8 mouse cellular contexts compared by ENCODE assay signal in the genomic region with DNA sequence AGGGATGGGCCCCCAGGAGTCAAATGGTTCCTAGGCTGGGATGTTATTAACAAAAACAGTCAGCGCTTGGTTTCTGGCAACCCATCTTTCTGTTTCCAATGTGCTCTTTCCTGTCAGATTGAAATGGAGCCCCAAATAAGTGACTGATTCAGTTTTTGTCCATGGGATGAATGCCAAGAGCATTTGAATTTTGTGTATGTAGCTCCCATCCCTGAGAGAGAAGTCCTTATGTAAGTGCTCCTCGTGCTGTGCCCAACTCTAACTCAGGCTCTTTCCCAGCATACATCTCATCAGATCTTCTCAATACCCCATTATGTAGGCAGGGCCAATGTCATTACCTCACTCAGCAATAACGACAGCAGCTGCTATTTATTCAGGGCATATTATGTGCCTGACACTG. TPM values are rescaled to one million over a fixed set of nuclear protein-coding genes. Genes with fewer than 3 reads are reported as not detected.
DNase-seq lines count a peak whose midpoint lies in the region; ATAC-seq lines count a peak whose summit lies in the region.

No protein-coding gene starts in this region.

- ATAC-seq in frontal cortex, adult (ENCODE audit: low TSS enrichment), result peak; percentile 50
- ATAC-seq in neural tube, embryonic 11.5 days (ENCODE audit: insufficient read depth, low FRiP score, low TSS enrichment), result no peak
- ATAC-seq in limb, embryonic 12.5 days (ENCODE audit: insufficient number of reproducible peaks, insufficient read depth, low FRiP score, low TSS enrichment, low read depth), result no peak

- no peaks in the 10 kb centered on the region for H3K36me3 ChIP-seq in neural tube, embryonic 11.5 days (ENCODE audit: control insufficient read depth, insufficient read depth, low read length)
- H3K36me3 ChIP-seq in limb, embryonic 12.5 days, result peaks cover 36% of the 10 kb centered on the region

- H3K4me2 ChIP-seq in neural tube, embryonic 11.5 days (ENCODE audit: low read depth), result peak overlapping the region; percentile 95
- peak overlapping the region; percentile 89 for H3K4me2 ChIP-seq in limb, embryonic 12.5 days

- peak overlapping the region; percentile 98 for H3K4me3 ChIP-seq in neural tube, embryonic 11.5 days (ENCODE audit: low read depth, low read length)
- peak overlapping the region; percentile 96 for H3K4me3 ChIP-seq in limb, embryonic 12.5 days (replicated peaks)

- no peaks in the 10 kb centered on the region for H3K27me3 ChIP-seq in neural tube, embryonic 11.5 days (ENCODE audit: control insufficient read depth, insufficient read depth, low read length)
- peaks cover 2% of the 10 kb centered on the region; the same call in 1 of the 2 replicates for H3K27me3 ChIP-seq in limb, embryonic 12.5 days

- H3K27ac ChIP-seq in neural tube, embryonic 11.5 days (ENCODE audit: low read depth, low read length), result no peak overlapping the region
- H3K27ac ChIP-seq in limb, embryonic 12.5 days, result no peak overlapping the region

- peaks cover 34% of the 10 kb centered on the region for H3K4me1 ChIP-seq in neural tube, embryonic 11.5 days (ENCODE audit: control insufficient read depth, insufficient read depth, low read length)
- H3K4me1 ChIP-seq in limb, embryonic 12.5 days (replicated peaks), result peaks cover 60% of the 10 kb centered on the region

- WGBS in neural tube, embryonic 11.5 days, result 67% methylated on average over 3 of the region's 3 CpGs
- WGBS in limb, embryonic 12.5 days, result 58% methylated on average over 3 of the region's 3 CpGs

- H3K9me3 ChIP-seq in neural tube, embryonic 11.5 days (ENCODE audit: control insufficient read depth, low read length), result no peaks in the 10 kb centered on the region
- no peaks in the 10 kb centered on the region for H3K9me3 ChIP-seq in limb, embryonic 12.5 days

- H3K9ac ChIP-seq in neural tube, embryonic 11.5 days (ENCODE audit: low read length), result peak overlapping the region; percentile 100
- H3K9ac ChIP-seq in limb, embryonic 12.5 days (replicated peaks), result peak overlapping the region; percentile 99

- no peak for DNase-seq in frontal cortex, postnatal 10 days (ENCODE audit: low spot score in 2 of 2)
- no peak for DNase-seq in neural tube, embryonic 11.5 days (ENCODE audit: low spot score)
- DNase-seq in neural tube, embryonic 10.5 days (ENCODE audit: extremely low spot score, low spot score), result no peak
- peak; percentile 92 for DNase-seq in telencephalon, adult 2 months (ENCODE audit: low read depth, low spot score)
- no peak for DNase-seq in thymus, postnatal 10 days (ENCODE audit: low spot score in 2 of 2)
- DNase-seq in right cerebral cortex, postnatal 10 days (ENCODE audit: low spot score in 2 of 2), result no peak

RNA-seq across cellular contexts. Expression of gene Fkrp, which starts 1.2 kb away (rescaled TPM):
- 24.3 and 24.4 TPM in 2 replicates for polyA plus RNA-seq in neural tube, embryonic 11.5 days (2014; fragmentation: Nextera tagmentation; extraction: Ambion mirVana)
- polyA plus RNA-seq in limb, embryonic 12.5 days (2016; fragmentation: Nextera tagmentation; extraction: Ambion mirVana), result 33.1 and 34.8 TPM in 2 replicates

RNA-seq across cellular contexts. Expression of gene Strn4, which starts 2.0 kb away (rescaled TPM):
- 140 and 143 TPM in 2 replicates for polyA plus RNA-seq in neural tube, embryonic 11.5 days (2014; fragmentation: Nextera tagmentation; extraction: Ambion mirVana)
- polyA plus RNA-seq in limb, embryonic 12.5 days (2016; fragmentation: Nextera tagmentation; extraction: Ambion mirVana), result 148 and 155 TPM in 2 replicates

RNA-seq across cellular contexts. Expression of gene Prkd2, which starts 25.0 kb away (rescaled TPM):
- 10.9 and 11.2 TPM in 2 replicates for polyA plus RNA-seq in neural tube, embryonic 11.5 days (2014; fragmentation: Nextera tagmentation; extraction: Ambion mirVana)
- polyA plus RNA-seq in limb, embryonic 12.5 days (2016; fragmentation: Nextera tagmentation; extraction: Ambion mirVana), result 16.0 and 16.2 TPM in 2 replicates

RNA-seq across cellular contexts. Expression of gene Slc1a5, which starts 36.6 kb away (rescaled TPM):
- 17.2 and 17.3 TPM in 2 replicates for polyA plus RNA-seq in neural tube, embryonic 11.5 days (2014; fragmentation: Nextera tagmentation; extraction: Ambion mirVana)
- 43.7 and 48.7 TPM in 2 replicates for polyA plus RNA-seq in limb, embryonic 12.5 days (2016; fragmentation: Nextera tagmentation; extraction: Ambion mirVana)

RNA-seq across cellular contexts. Expression of gene Dact3, which starts 57.4 kb away (rescaled TPM):
- polyA plus RNA-seq in neural tube, embryonic 11.5 days (2014; fragmentation: Nextera tagmentation; extraction: Ambion mirVana), result 9.5 and 10.6 TPM in 2 replicates
- polyA plus RNA-seq in limb, embryonic 12.5 days (2016; fragmentation: Nextera tagmentation; extraction: Ambion mirVana), result 9.8 and 12.5 TPM in 2 replicates
